Mouse (Mus musculus) neural tube, embryonic 14.5 days (tissue): ENCODE results near the gene Blcap. TPM values are rescaled to one million over a fixed set of nuclear protein-coding genes. Genes with fewer than 3 reads are reported as not detected.
A peak's percentile ranks its signal among the peaks of the same experiment; 100 is the strongest.

Experiments
- ATAC-seq: fragments of 200-750 bp; cut with Nextera tagmentation; 2 replicates; pipeline ENCODE4 v1.8.0; 2017; ENCODE audit warnings: low read depth, mild to moderate bottlenecking, moderate TSS enrichment, moderate library complexity
- H3K27ac ChIP-seq: fragments of 300-500 bp; sonication (generic); 2 replicates; pipeline ENCODE4 v1.5.1; 2014; ENCODE audit warnings: low read depth, mild to moderate bottlenecking, control low read depth, low read length, moderate library complexity, mixed read lengths
- H3K27me3 ChIP-seq: fragments of 300-500 bp; sonication (generic); 2 replicates; pipeline ENCODE4 v1.6.1; 2014; ENCODE audit warnings: low read length; ENCODE audit not compliant: control insufficient read depth, insufficient read depth
- H3K36me3 ChIP-seq: fragments of 300-500 bp; sonication (generic); 2 replicates; pipeline ENCODE4 v1.6.1; 2014; ENCODE audit warnings: low read length, mixed read lengths; ENCODE audit not compliant: control insufficient read depth, insufficient read depth
- H3K4me1 ChIP-seq: fragments of 300-500 bp; sonication (generic); 2 replicates; pipeline ENCODE4 v1.6.1; 2014; ENCODE audit warnings: low read length; ENCODE audit not compliant: control insufficient read depth, insufficient read depth
- H3K4me2 ChIP-seq: fragments of 300-500 bp; sonication (generic); 2 replicates; pipeline ENCODE4 v1.6.1; 2014; ENCODE audit warnings: mild to moderate bottlenecking, low read depth, low read length, control low read depth
- H3K4me3 ChIP-seq: fragments of 300-500 bp; sonication (generic); 2 replicates; pipeline ENCODE4 v1.5.1; 2014; ENCODE audit warnings: low read depth, low read length, control low read depth, mixed read lengths
- H3K9ac ChIP-seq: fragments of 300-500 bp; sonication (generic); replicated peaks from 2 replicates; pipeline ENCODE4 v1.6.1; 2014; ENCODE audit warnings: low read depth, mild to moderate bottlenecking, control low read depth, low read length, mixed read lengths
- H3K9me3 ChIP-seq: fragments of 300-500 bp; sonication (generic); 2 replicates; pipeline ENCODE4 v1.6.1; 2016; ENCODE audit warnings: low read length; ENCODE audit not compliant: control insufficient read depth
- WGBS: fragments of 180-500 bp; shearing (Covaris S2); extraction: QIAGEN DNeasy Blood & Tissue Kit; methylation state at CpG from one replicate; pipeline ENCODE4 v1.1.7; 2014; 5-methylcytosine and 5-hydroxymethylcytosine counted together
- polyA plus RNA-seq: library from polyadenylated mRNA; unstranded; fragments of >200 nt; fragmentation: Nextera tagmentation; extraction: Ambion mirVana; gene quantifications from 2 replicates; pipeline ENCODE4 v1.2.1, GENCODE M21; 2014

Blcap gene
- polyA plus RNA-seq, 1 experiment from 2014 or later, result 299 TPM

DNA sequence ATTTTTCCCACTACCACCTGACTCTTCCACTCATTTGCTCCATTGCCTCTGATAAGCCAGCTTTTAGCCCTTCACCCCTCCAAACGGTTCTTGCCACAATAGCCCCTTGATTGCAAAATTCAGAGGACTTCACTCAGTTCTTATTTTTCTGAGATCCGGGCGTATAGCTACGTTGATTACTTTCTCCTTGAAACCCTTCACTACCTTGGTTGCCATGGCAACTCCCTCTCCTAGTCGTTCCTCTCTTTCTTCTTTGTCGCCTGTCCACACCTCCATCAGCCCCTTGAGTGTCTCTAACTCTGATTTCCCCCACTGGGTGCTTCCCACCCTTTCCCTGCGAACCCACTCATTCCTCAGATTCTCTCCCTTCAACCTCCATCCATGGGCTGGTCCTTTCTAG is 34.0 kb downstream of the Blcap start:
- H3K4me1 ChIP-seq, result peaks cover 26% of the 10 kb centered on the region
- WGBS, result 27% methylated on average over 7 of the region's 7 CpGs
- peak; percentile 36; the same call in 1 of the 2 replicates for ATAC-seq
- H3K4me3 ChIP-seq, result no peak overlapping the region
- no peaks in the 10 kb centered on the region for H3K36me3 ChIP-seq
- H3K27me3 ChIP-seq, result no peaks in the 10 kb centered on the region
- no peak overlapping the region for H3K4me2 ChIP-seq
- H3K9ac ChIP-seq, result no peak overlapping the region
- H3K27ac ChIP-seq, result peak overlapping the region; percentile 70
- H3K9me3 ChIP-seq, result no peaks in the 10 kb centered on the region

DNA sequence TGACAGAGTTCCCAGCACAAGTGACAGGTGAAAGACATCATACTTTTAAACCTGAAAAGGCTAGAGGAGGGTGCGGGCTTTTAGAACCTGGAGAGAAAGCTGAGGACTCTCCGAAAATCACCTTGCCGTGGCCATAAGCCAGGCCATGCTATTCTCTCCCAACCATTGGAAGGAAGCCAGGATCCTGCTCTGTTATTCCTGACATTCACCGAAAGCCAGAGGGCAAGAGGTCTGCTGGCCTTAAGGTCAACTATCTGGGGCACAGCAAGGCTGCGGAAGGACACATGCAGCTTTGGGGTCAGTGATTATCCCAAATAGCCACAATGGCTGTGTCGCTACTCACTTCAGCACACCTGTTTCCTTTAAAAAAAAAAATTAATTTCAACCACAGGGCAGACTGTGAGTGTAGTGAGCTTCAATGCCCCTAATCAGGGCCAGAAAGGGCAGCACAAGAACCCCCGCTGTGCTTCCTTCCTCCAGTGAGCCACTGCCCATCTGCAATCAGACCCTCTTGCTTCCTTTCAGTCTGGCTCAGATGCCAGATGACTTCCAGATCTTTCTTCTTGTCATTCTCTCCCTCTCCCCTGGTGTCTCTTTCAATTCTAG is 34.5 kb downstream of the Blcap start:
- no peaks in the 10 kb centered on the region for H3K36me3 ChIP-seq
- H3K9ac ChIP-seq, result no peak overlapping the region
- 69% methylated on average over 7 of the region's 7 CpGs for WGBS
- H3K4me3 ChIP-seq, result no peak overlapping the region
- ATAC-seq, result no peak
- H3K27ac ChIP-seq, result peak overlapping the region; percentile 66
- H3K27me3 ChIP-seq, result no peaks in the 10 kb centered on the region
- no peaks in the 10 kb centered on the region for H3K9me3 ChIP-seq
- peaks cover 27% of the 10 kb centered on the region for H3K4me1 ChIP-seq
- no peak overlapping the region for H3K4me2 ChIP-seq

DNA sequence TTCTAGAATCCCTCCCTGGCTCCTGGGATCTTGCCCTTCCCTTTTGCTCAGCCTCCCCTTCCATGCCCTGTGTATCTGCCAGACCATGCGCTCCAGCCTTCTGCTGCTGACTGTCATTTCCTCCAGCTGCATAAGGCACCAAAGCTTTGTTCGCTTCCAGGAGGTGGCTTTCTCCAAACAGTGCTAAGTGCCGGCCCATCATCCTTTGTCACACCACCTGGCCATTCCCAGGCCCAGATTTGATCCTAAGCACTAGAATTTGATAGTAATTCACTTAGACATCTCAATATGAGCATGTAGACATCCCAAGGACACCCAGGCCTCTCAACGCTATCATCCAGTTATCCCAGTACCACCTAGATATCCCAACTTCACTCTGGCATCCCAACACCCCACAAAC is 36.9 kb downstream of the Blcap start:
- H3K9ac ChIP-seq, result no peak overlapping the region
- H3K4me2 ChIP-seq, result no peak overlapping the region
- H3K27ac ChIP-seq, result no peak overlapping the region
- ATAC-seq, result no peak
- 79% methylated on average over 4 of the region's 4 CpGs for WGBS
- H3K36me3 ChIP-seq, result no peaks in the 10 kb centered on the region
- H3K27me3 ChIP-seq, result no peaks in the 10 kb centered on the region
- no peak overlapping the region for H3K4me3 ChIP-seq
- peaks cover 22% of the 10 kb centered on the region for H3K4me1 ChIP-seq
- H3K9me3 ChIP-seq, result no peaks in the 10 kb centered on the region

DNA sequence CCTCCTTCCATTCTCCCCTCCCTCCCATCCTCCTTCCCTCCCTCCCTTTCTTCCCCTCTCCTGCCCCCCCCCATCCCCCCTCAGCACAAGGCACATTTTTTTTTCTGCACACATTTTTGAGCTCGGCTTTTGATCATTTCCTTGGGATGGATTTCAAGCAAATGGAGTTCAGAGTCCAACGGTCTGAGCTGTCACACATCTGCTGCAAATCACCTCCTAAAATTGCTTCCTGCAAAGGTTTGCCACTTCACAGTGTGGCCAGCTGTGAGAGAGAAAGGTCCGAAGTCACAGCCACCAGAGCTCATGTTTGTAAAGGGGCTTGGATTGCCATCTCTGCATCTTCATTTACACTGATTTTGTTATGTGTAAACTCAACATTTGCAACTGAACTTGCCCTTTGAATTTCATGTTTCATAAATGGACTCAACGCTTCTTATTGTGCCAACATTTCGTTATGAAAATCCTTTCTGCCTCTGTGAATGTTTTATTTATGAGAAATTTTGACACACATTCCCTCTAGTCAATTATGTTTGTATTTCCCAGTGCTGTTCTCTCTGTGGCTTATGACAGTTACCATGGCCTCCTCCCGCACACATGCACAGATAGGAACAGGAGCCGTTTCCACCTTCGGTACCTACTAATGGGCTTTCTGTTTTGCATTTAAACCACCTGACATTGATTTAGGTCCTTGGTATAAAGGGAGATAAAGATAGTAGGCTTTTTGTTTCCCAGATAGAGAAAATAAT is 39.2 kb downstream of the Blcap start:
- Histone ChIP-seq H3K9me3 (no peaks in the 10 kb centered on the region), H3K27ac (peak overlapping the region; percentile 56; the same call in 1 of the 2 replicates), H3K4me2 (no peak overlapping the region), H3K27me3 (no peaks in the 10 kb centered on the region), H3K9ac (no peak overlapping the region), H3K4me3 (no peak overlapping the region), H3K36me3 (no peaks in the 10 kb centered on the region), H3K4me1 (peaks cover 17% of the 10 kb centered on the region)
- no peak for ATAC-seq
- WGBS, result 41% methylated on average over 8 of the region's 8 CpGs

DNA sequence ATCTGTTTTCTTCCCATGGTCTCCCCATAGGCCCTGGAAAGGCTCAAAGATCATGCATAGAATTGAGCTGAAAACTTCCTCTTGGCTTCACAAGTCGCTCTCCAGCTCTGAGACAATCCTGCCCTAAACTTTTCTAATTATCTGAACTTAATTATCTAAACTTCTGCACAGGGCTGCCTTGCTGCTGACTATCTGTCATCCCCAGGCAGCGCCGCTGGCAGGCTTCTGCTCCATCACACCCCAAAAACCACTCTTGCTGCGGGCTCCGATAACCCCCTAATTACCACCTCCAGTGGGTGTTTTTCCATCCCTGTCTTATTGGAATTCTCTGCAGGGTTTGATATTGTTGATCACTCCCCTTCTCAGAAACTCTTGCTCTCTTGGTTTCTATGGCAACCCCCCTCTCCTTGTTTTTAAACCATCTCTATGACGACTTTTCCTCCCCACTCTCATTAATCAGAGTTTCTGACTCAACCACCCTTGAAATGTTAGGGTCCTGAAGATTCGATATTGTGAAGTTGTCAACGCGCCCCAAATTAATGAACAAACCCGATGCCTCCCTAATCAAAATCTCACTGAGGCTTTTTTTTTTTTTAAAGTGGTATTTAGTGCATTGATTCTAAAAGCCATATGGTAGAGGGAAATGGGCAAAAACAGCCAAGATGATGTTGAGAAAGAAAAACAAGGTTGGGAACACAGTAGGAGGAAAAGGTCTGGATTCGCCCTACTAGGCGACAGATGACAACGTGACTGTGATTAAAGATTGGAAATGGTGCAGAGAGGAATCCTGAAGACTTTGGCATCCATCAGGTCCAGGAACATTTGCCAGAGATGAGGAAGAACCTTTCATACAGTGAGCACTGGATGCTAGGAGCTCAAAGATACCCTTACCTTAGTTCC is 40.8 kb downstream of the Blcap start:
- peaks cover 13% of the 10 kb centered on the region; the same call in 1 of the 2 replicates for H3K4me1 ChIP-seq
- H3K9ac ChIP-seq, result no peak overlapping the region
- no peak for ATAC-seq
- H3K9me3 ChIP-seq, result no peaks in the 10 kb centered on the region
- 60% methylated on average over 13 of the region's 13 CpGs for WGBS
- no peak overlapping the region for H3K27ac ChIP-seq
- H3K4me3 ChIP-seq, result no peak overlapping the region
- H3K36me3 ChIP-seq, result no peaks in the 10 kb centered on the region
- no peak overlapping the region for H3K4me2 ChIP-seq
- no peaks in the 10 kb centered on the region for H3K27me3 ChIP-seq

DNA sequence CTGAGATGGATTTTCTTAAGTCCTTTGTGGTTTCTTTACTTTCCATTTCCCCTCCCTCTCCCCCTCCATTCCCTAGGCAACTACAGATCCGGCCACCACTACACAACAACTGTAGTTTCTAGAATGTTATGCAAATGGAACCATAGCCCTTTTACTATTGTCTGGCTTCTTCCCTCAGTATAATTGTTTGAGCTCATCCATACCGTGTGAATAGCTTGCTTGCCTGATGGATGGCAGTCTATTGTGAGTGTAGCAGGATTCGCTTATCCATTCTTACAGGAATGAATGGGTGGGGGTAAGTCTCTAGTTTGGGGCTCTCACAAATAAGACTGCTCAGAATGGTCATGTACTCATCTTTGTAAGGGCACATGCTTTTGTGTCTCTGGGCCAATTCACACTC is 48.5 kb downstream of the Blcap start:
- H3K27me3 ChIP-seq, result no peaks in the 10 kb centered on the region
- 8% methylated on average over 3 of the region's 3 CpGs for whole genome bisulfite sequencing

DNA sequence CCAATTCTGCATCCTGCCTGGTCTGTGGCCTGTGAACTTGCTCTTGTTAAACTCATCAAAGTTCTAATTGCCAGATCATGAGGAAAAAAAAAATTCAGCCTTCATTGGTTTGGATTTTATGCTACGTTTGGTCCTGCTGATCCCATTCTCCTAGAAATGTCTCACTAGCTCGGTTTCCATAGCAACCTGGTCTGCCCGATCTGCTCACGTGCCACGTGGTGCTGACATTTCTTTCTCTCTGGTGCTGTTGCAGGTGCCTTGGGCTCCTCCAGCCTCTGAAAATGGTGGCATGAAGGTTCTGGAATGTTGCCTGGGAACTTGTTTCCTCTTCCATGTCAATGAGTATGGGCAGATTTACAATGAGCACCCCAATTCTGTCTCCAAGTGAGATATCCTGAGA is 50.6 kb downstream of the Blcap start:
- peaks cover 13% of the 10 kb centered on the region for H3K4me1 ChIP-seq
- no peak overlapping the region for H3K4me3 ChIP-seq
- no peak overlapping the region for H3K4me2 ChIP-seq
- H3K36me3 ChIP-seq, result no peaks in the 10 kb centered on the region
- no peaks in the 10 kb centered on the region for H3K27me3 ChIP-seq
- no peaks in the 10 kb centered on the region for H3K9me3 ChIP-seq
- H3K9ac ChIP-seq, result no peak overlapping the region
- 0 out of 2 replicates have a peak overlapping the region, but pooled peaks have one; percentile 16 for H3K27ac ChIP-seq
- peak; percentile 41; the same call in 1 of the 2 replicates for ATAC-seq
- WGBS, result 16% methylated on average over 5 of the region's 5 CpGs

More for the DNA sequence above, 48.5 kb downstream of the Blcap start:
- Histone ChIP-seq H3K4me3 (no peak overlapping the region), H3K27ac (no peak overlapping the region), H3K4me2 (no peak overlapping the region), H3K36me3 (no peaks in the 10 kb centered on the region), H3K9me3 (no peaks in the 10 kb centered on the region), H3K9ac (no peak overlapping the region), H3K4me1 (peaks cover 12% of the 10 kb centered on the region)
- no peak for ATAC-seq

DNA sequence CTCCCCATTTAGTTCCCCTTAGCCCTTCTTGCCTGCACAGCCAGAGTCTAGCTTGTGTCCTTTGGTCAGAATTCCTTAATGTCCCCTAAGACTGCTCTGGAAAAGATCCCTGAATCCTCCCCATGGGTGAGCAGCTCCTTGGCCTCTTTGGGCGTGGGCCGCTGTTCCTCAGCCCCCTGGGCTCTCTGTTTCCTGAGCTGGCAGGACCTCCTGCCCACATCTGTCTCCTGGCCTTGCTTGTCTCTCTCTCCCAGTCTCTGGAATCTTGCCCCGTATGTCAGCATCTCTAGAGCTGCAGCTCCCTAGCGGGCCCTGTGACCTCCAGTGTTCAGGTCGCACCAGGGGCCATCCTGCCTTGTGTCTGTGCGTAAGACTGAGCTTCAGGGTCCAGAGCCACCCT is 51.6 kb downstream of the Blcap start:
- H3K27ac ChIP-seq, result no peak overlapping the region

More for the DNA sequence above, 51.6 kb downstream of the Blcap start:
- H3K27me3 ChIP-seq, result no peaks in the 10 kb centered on the region
- peaks cover 13% of the 10 kb centered on the region for H3K4me1 ChIP-seq
- 72% methylated on average over 6 of the region's 6 CpGs for WGBS
- H3K4me3 ChIP-seq, result no peak overlapping the region
- H3K36me3 ChIP-seq, result no peaks in the 10 kb centered on the region
- no peak overlapping the region for H3K9ac ChIP-seq
- H3K9me3 ChIP-seq, result no peaks in the 10 kb centered on the region
- no peak for ATAC-seq
- no peak overlapping the region for H3K4me2 ChIP-seq
